Mouse (Mus musculus): ENCODE data around the gene Mettl7a1. TPM values are rescaled to one million over a fixed set of nuclear protein-coding genes. Genes with fewer than 3 reads are reported as not detected.
"Not testable (repeated sequence)": the region's sequence is repeated elsewhere in the genome, so short reads cannot be mapped to it uniquely, and the experiment has no call there.

Gene Mettl7a1
- polyA plus RNA-seq, 1 experiment: 34.3 TPM

DNA sequence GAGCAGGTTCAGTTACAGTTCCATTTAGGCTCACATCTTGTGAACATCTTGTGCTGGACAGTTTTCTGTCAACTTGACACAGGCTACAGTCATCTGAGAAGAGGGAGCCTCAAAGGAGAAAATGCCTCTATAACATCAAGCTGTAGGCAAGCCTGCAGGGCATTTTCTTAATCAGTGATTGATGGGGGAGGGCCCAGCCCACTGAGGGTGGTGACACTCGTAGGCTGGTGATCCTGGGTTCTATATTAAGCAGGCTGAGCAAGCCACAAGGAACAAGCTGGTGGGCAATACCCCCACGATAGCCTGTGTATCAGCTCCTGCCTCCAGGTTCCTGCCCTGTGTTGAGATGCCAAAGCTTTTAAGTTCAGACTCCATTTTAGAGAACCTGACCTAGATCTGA, 35.0 kb upstream of the Mettl7a1 start:
- TF ChIP-seq POLR2A (IDR thresholded peaks at IDR 0.05; ENCODE audit: borderline replicate concordance, control insufficient read depth, low read depth, low read length) (no peak), CTCF (IDR thresholded peaks at IDR 0.05; ENCODE audit: control insufficient read depth, insufficient read depth, low read length) (no peak)
- Histone ChIP-seq H3K27ac (ENCODE audit: control insufficient read depth, insufficient read depth, low read depth, low read length, poor library complexity) (no peak overlapping the region), H3K4me1 (ENCODE audit: control insufficient read depth, insufficient read depth, low read length) (no peaks in the 10 kb centered on the region), H3K4me3 (replicated peaks; ENCODE audit: control insufficient read depth, low read depth, low read length) (no peak overlapping the region)
- 84% methylated on average over 2 of the region's 2 CpGs for WGBS

DNA sequence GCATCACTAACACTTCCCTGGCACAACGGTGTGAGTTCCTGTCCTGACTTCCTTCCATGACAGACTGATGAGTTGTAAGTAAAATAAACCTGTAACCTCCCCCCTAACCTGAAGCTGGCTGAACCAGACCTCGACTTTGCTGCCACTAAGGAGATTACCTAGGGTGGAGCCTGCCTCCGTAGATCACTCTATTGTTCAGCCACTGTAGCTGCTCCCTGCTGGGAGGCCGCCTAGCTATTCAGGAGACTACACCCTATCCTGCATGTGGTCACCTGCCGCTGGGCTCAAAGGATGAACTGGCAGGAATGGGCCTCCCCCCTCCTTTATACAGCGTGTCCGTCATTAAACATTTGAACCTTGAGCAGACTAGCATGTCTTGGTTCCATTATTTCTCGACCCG, 34.2 kb upstream of the Mettl7a1 start:
- WGBS: 69% methylated on average over 9 of the region's 9 CpGs
- TF ChIP-seq CTCF (IDR thresholded peaks at IDR 0.05; ENCODE audit: control insufficient read depth, insufficient read depth, low read length) (no peak), POLR2A (IDR thresholded peaks at IDR 0.05; ENCODE audit: borderline replicate concordance, control insufficient read depth, low read depth, low read length) (no peak)
- Histone ChIP-seq H3K4me1 (ENCODE audit: control insufficient read depth, insufficient read depth, low read length) (no peaks in the 10 kb centered on the region), H3K27ac (ENCODE audit: control insufficient read depth, insufficient read depth, low read depth, low read length, poor library complexity) (no peak overlapping the region), H3K4me3 (replicated peaks; ENCODE audit: control insufficient read depth, low read depth, low read length) (no peak overlapping the region)

DNA sequence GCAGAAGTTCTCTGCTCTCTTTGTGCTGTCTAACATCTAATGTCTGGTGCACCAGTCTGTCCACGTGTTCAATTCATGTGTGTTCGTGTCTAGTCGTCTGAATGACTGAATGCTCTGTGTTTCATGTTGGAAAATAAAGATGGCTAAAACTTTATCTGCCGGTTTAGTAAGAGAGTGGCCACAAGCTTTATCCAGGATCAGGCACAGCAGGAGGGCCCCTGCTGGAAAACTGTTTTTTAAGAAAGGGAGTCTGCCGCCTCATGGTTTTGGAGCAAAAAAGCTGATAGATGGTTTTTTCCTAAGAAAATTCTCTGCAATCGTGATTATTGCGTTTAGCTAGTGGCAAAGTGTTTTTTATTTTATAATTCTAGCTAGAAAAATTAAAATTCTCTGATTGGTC, 33.3 kb upstream of the Mettl7a1 start:
- H3K4me3 ChIP-seq (replicated peaks; ENCODE audit: control insufficient read depth, low read depth, low read length); H3K4me1 ChIP-seq (ENCODE audit: control insufficient read depth, insufficient read depth, low read length); H3K27ac ChIP-seq (ENCODE audit: control insufficient read depth, insufficient read depth, low read depth, low read length, poor library complexity): not testable (repeated sequence)
- WGBS: 73% methylated on average over 7 of the region's 7 CpGs

- H3K4me3 ChIP-seq (replicated peaks; ENCODE audit: control insufficient read depth, low read depth, low read length): no peak overlapping the region
- no peak overlapping the region for H3K27ac ChIP-seq (ENCODE audit: control insufficient read depth, insufficient read depth, low read depth, low read length, poor library complexity)
- H3K4me1 ChIP-seq (ENCODE audit: control insufficient read depth, insufficient read depth, low read length): no peaks in the 10 kb centered on the region
- no peak for TF ChIP-seq POLR2A (IDR thresholded peaks at IDR 0.05; ENCODE audit: borderline replicate concordance, control insufficient read depth, low read depth, low read length)
- WGBS: 80% methylated on average over 14 of the region's 14 CpGs
Measured at GRCm38 (mm10) chr15:100271411-100271810, 32.5 kb upstream of the Mettl7a1 start.

DNA sequence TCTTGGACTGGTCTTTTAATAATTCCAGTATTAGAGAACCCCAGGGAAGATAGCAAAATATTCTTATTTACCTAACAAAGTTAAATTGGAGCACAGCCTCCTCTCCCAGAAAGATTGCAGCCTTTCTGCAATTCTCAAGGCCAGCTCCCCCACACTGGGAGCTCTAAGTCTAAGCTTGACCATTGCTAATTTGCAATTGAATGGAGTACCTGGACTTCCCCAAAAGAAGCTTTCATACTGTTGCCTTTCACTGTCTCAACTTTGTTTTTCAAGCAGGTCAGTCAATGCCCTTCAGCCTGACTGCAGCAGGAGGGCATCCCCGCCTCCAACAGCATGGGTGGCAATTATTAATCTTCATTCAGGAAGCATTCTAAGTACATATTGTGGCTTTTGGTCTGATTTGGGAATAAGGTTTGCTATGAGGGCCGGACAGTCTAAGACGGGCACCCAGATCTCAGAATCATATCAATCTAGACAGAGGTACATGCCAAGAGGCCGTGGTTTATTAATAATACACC, 30.1 kb upstream of the Mettl7a1 start:
- 86% methylated on average over 4 of the region's 4 CpGs for WGBS
- not testable (repeated sequence) for H3K27ac ChIP-seq (ENCODE audit: control insufficient read depth, insufficient read depth, low read depth, low read length, poor library complexity); H3K4me3 ChIP-seq (replicated peaks; ENCODE audit: control insufficient read depth, low read depth, low read length)

GRCm38 (mm10) chr15:100274790-100275559, 29.0 kb upstream of the Mettl7a1 start:
- no peak for TF ChIP-seq POLR2A (IDR thresholded peaks at IDR 0.05; ENCODE audit: borderline replicate concordance, control insufficient read depth, low read depth, low read length)
- TF ChIP-seq CTCF (IDR thresholded peaks at IDR 0.05; ENCODE audit: control insufficient read depth, insufficient read depth, low read length): no peak
- H3K4me3 ChIP-seq (replicated peaks; ENCODE audit: control insufficient read depth, low read depth, low read length): no peak overlapping the region
- WGBS: 83% methylated on average over 7 of the region's 7 CpGs
- H3K27ac ChIP-seq (ENCODE audit: control insufficient read depth, insufficient read depth, low read depth, low read length, poor library complexity): no peak overlapping the region
- H3K4me1 ChIP-seq (ENCODE audit: control insufficient read depth, insufficient read depth, low read length): no peaks in the 10 kb centered on the region

More for the DNA sequence above, 30.1 kb upstream of the Mettl7a1 start:
- H3K4me1 ChIP-seq (ENCODE audit: control insufficient read depth, insufficient read depth, low read length): not testable (repeated sequence)

DNA sequence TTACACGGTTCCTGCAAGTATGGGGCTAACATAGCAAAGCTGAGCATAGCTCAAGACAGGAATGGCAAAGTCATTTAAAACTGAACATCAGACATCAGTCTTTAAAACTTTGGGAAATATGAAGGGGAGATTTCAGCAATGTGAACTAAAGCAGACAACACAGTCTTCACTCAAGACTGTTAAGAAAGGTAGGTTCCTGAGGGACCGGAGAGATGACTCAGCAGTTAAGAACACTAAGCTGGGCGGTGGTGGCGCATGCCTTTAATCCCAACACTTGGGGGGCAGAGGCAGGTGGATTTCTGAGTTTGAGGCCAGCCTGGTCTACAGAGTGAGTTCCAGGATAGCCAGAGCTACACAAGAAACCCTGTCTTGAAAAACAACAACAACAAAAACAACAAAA, 27.5 kb upstream of the Mettl7a1 start:
- H3K4me3 ChIP-seq (replicated peaks; ENCODE audit: control insufficient read depth, low read depth, low read length): no peak overlapping the region
- TF ChIP-seq CTCF (IDR thresholded peaks at IDR 0.05; ENCODE audit: control insufficient read depth, insufficient read depth, low read length) (no peak), POLR2A (IDR thresholded peaks at IDR 0.05; ENCODE audit: borderline replicate concordance, control insufficient read depth, low read depth, low read length) (no peak)
- 83% methylated on average over 4 of the region's 4 CpGs for WGBS
- no peaks in the 10 kb centered on the region; the same call in 1 of the 2 replicates for H3K4me1 ChIP-seq (ENCODE audit: control insufficient read depth, insufficient read depth, low read length)
- H3K27ac ChIP-seq (ENCODE audit: control insufficient read depth, insufficient read depth, low read depth, low read length, poor library complexity): no peak overlapping the region

DNA sequence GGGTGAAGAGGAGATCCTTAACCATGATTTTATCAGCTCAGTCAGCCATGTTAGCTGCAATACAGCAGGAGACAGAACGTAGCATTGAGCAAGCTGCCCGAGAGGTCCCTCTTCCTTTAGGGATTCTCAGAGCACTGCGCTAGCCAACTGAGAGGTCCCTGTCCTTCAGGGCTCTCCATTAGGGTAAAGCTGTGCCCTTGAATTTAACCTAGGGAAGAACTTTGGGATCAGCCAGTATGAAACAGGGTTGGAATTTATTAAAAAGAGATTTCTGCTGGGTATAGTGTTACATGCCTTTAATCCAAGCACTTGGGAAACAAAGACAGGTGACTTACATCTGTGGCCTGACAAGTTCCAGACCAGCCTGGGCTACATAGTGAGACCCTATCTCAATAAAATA, 26.4 kb upstream of the Mettl7a1 start:
- Histone ChIP-seq H3K27ac (ENCODE audit: control insufficient read depth, insufficient read depth, low read depth, low read length, poor library complexity) (no peak overlapping the region), H3K4me3 (replicated peaks; ENCODE audit: control insufficient read depth, low read depth, low read length) (no peak overlapping the region), H3K4me1 (ENCODE audit: control insufficient read depth, insufficient read depth, low read length) (no peaks in the 10 kb centered on the region; the same call in 1 of the 2 replicates)
- WGBS: 90% methylated on average over 3 of the region's 3 CpGs
- no peak for TF ChIP-seq CTCF (IDR thresholded peaks at IDR 0.05; ENCODE audit: control insufficient read depth, insufficient read depth, low read length)
- TF ChIP-seq POLR2A (IDR thresholded peaks at IDR 0.05; ENCODE audit: borderline replicate concordance, control insufficient read depth, low read depth, low read length): no peak

DNA sequence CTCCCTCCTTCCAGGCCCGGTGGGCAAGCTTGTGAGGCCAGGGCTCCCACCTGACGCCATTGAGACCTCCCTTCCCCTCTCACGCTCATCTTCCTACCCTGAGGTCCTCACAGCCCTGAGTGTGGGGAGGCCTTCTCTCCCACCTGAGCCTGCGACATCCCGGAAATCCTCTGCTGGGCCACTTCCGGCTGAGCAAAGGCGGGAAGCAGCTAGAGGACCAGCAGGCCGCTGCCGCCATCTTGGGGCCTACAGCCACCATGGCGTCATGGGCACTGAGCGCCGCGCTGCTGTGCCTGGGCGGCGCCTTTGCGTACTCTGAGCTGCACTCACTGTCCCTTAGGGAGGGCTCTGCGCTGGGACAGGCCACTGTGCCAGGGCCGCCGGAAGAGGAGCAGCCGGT, 23.3 kb upstream of the Mettl7a1 start, which contains the start of gene Tmprss12:
TSS of gene Tmprss12 (plus strand) at position 212 of the 400 bp plus-strand sequence.
- no peak within 1 kb of the TSS for H3K27ac ChIP-seq (ENCODE audit: control insufficient read depth, insufficient read depth, low read depth, low read length, poor library complexity)
- no peaks in the 10 kb centered on the region; the same call in 1 of the 2 replicates for H3K4me1 ChIP-seq (ENCODE audit: control insufficient read depth, insufficient read depth, low read length)
- no peak within 1 kb of the TSS for H3K4me3 ChIP-seq (replicated peaks; ENCODE audit: control insufficient read depth, low read depth, low read length)
- 91% methylated on average over 20 of the region's 20 CpGs for WGBS
- no peak for TF ChIP-seq CTCF (IDR thresholded peaks at IDR 0.05; ENCODE audit: control insufficient read depth, insufficient read depth, low read length)
- no peak for TF ChIP-seq POLR2A (IDR thresholded peaks at IDR 0.05; ENCODE audit: borderline replicate concordance, control insufficient read depth, low read depth, low read length)
